Mouse (Mus musculus) retina, postnatal 7 days (tissue): ENCODE data around the gene 0610040J01Rik.
"Not testable (repeated sequence)": the region's sequence is repeated elsewhere in the genome, so short reads cannot be mapped to it uniquely, and the experiment has no call there.

ENCODE experiments used
- DNase-seq: peaks from one replicate; pipeline ENCODE4 v3.0.0-alpha.2; 2012; ENCODE audit warnings: low read depth, low spot score

Gene 0610040J01Rik

GRCm38 (mm10) chr5:63828380-63829185 lies 16.4 kb downstream of the 0610040J01Rik start:
- DNase-seq, result no peak

GRCm38 (mm10) chr5:63831054-63831453 lies 18.9 kb downstream of the 0610040J01Rik start:
- no peak for DNase-seq

- no peak for DNase-seq
Measured at GRCm38 (mm10) chr5:63833955-63834354, 21.8 kb downstream of the 0610040J01Rik start.

GRCm38 (mm10) chr5:63834435-63834834 lies 22.3 kb downstream of the 0610040J01Rik start:
- DNase-seq, result no peak

- no peak for DNase-seq
Measured at GRCm38 (mm10) chr5:63837115-63837514, 25.0 kb downstream of the 0610040J01Rik start.

DNA sequence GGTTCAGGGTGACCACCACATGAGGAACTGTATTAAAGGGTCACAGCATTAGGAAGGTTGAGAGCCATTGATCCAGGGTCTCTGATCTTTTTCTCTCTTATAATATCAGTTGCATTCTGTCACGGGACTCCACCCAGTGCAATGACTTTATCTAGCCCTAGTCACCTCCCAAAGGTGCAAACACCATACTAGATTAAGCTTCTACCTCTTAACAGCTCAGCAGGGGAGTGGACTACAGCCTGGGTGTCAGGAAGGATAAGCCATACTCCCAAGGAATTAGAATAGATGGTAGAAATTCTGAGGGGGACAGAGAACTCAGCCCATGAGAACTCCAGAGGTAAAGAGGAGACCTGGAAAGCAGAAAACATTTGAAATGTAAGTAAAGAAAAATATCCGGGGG lies 25.7 kb downstream of the 0610040J01Rik start:
- DNase-seq, result no peak

DNA sequence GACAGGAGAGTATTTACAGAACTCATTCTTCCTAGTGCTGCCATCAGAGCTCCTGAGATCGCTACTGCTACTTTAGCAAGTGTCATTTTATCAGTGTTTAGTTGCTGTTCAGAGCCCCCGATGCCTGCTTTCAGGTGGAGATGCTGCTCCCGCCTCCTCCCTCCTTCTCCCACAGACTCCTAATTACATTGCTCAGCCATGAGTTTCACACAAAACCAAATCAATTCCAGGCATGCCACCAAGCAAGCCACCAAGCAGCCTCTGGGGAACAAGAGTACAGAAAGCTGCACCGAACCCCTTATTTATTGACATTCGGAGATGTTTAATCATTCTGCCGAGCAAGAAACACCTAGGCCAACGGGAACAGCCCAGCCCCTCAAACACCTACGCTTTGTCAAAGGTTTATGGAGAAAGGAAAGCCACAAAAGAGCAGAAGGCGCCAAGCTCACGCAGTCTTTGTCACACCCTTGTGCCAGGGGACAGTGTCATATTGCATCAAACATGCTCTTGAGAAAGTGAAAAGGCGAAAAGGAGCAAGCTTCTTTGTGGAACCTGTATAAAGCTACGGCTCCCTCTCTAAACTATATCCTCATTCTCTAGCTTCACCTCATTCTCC lies 27.7 kb downstream of the 0610040J01Rik start:
- DNase-seq, result no peak

- DNase-seq, result no peak
Measured at GRCm38 (mm10) chr5:63847080-63847479, 34.9 kb downstream of the 0610040J01Rik start.

DNA sequence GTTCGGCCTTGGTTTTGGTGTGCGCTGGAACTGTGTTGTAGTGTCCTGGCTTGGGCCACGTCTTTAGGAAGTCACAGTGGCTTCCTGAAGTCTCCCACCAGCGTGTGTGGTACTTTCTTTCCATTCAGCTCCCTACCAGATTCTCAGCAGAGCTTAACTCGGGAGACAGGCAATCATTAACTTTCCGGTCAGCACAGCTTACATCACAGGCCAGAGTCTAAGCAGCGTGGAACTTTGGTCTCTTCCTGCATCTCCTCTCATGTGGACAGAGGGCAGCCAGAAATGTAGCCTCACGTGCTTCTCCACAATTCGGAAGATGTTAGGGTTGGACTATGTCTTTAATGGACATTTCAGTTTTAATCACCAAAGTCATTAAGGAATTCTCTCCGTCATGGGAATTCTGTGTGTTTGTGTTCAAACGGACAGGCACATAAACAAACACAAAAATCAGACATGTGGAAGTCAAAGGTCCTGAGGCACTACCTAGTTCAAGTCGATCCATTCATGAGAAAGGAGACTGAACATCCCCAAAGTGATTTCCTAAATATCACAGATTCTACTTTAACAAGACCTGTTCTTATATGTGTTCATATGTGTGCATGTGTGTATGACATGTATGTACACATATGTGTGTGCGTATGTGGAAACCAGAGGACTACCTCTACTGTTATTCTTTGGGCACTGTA lies 35.5 kb downstream of the 0610040J01Rik start:
- DNase-seq, result no peak

- no peak for DNase-seq
Measured at GRCm38 (mm10) chr5:63858901-63859300, 46.7 kb downstream of the 0610040J01Rik start.

DNA sequence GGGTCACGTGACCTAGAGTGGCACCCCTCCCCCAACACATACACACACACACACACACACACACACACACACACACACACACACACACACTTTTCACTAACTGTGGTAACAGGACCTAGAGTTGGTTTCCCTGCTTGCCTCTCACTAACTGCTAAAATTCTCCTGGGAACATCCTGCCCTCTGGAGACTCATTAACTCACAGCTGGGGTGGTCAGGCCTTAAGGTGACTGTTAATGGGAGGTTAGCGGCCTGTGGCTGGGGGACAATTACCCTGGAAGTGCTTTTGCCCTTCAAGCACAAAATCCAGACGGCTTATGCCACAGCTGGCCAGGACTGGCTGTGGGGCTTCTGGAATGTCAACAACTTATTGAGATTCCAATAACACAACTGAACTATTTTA lies 55.3 kb downstream of the 0610040J01Rik start:
- DNase-seq, result no peak

GRCm38 (mm10) chr5:63872176-63872932 lies 60.2 kb downstream of the 0610040J01Rik start:
- no peak for DNase-seq

- no peak for DNase-seq
Measured at GRCm38 (mm10) chr5:63874880-63875279, 62.7 kb downstream of the 0610040J01Rik start.

DNA sequence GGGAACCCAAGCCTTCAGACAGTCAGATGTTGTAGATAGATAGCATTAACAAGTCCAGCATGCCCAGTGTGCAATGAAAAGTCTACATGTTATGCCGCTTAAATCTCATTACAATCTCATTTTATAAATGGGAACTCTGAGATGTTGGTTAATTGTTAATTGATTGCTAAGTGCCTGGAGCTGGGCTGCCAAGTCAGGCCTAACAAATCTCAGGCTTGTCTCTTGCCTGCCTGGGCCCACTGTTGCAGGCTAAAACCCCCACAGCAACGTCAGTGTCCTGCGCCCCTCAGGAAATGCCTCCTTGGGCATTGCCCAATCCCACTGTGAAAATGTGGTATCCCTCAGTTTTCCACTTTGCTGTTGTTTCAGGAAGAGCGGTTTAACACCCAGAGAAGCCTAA lies 63.9 kb downstream of the 0610040J01Rik start:
- DNase-seq, result no peak

DNA sequence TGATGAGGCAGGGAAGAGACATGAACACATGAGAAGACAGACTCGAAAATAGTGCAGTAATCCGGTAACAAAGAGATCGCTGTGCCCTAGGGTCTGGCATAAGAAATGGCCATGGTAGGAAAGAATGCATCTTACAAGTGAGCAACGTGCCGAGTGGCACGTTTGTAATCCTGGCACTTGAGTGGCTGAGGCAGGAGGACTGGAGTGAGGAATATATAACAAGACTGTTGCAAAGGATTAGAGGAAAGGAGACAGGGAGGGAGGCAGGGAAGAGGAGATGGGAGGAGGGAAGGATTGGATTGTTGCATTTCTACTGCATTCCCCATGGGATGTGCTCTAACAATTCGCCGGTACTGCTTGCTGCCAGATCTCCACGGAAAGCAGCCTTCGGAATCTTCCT lies 66.9 kb downstream of the 0610040J01Rik start:
- no peak for DNase-seq

DNA sequence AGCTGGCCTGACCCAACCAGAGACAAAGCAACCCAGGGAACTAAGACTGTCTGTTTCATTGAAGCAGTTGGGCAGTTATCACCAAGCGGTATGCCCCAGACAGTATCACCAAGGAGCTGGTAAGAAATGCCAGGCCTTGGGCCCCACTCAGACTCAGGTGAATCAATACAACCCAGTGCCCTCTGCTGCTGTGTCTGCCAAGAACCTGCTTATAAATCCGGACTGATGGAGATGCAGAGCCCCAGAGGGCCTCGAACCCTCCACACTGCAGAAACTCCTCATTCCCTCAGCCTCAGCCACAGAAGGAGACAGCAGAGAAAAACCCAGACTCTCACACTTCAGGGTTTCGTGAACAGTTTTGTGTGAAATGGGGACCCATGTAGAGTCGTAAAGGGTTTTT lies 74.1 kb downstream of the 0610040J01Rik start:
- DNase-seq, result no peak

DNA sequence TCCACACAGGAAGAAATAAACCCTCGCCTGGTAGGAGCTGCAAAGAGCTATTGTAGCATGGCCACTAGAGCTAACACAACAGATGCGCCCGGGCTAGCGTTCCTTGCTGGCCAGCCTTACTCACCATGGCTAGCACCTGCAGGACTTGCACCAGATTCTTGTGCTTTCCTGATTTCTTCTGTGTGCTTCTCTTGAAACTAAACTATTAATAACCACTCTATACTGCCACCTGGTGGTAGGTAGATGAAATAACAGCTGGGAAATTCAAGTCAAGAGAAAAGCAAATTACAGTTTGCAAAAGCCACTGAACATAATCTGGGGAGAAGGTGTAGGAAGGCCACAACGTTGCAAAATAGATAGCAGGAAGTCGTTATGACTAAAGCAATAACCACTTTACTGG lies 74.5 kb downstream of the 0610040J01Rik start:
- DNase-seq, result peak; percentile 32

DNA sequence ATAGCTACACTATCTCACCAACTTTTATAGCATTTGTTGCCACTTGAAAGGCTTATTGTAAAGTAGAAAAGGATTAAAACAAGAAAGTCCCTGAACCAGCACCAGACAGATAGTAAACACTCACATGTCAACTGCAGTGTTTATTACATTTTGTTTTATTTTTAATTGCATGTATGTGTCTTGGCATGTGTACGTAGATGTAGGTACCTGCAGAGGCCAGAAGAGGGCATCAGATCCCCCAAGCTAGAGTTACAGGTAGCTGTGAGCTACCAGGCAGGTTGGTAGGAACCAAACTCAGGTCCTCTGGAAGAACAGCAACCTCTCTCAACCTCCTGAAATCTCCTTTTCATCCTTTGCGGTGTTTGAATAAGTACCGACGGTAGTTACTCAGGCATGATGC lies 74.9 kb downstream of the 0610040J01Rik start:
- DNase-seq, result no peak

DNA sequence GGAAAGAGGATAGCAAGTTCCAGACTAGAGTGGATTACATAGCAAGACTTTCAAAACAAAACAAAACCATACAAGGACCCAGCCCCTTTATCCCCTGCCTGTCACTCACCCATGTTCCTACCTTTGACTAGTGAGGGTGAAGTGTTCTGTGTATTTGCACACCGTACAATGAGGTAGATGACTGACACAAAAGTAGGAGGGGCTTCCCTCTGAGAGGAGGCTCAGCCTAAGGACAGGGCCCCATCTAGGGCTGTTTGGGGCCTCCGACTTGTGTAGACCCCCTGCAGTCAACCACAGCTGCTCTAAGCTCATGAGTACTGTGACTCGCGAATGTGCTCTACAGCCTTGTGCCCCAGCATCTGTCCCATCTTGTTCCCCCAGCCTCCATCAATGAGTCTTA lies 79.1 kb downstream of the 0610040J01Rik start:
- DNase-seq, result no peak

GRCm38 (mm10) chr5:63891912-63892311 lies 79.7 kb downstream of the 0610040J01Rik start:
- no peak for DNase-seq

GRCm38 (mm10) chr5:63897001-63897819 lies 85.0 kb downstream of the 0610040J01Rik start:
- not testable (repeated sequence) for DNase-seq
